Mouse (Mus musculus) heart, adult 11 months (tissue): ENCODE data around the gene Rpa2.
"Not testable (repeated sequence)": the region's sequence is repeated elsewhere in the genome, so short reads cannot be mapped to it uniquely, and the experiment has no call there.

Source experiments
- DNase-seq: peaks from one replicate; pipeline ENCODE4 v3.0.0; 2022

Rpa2 gene

DNA sequence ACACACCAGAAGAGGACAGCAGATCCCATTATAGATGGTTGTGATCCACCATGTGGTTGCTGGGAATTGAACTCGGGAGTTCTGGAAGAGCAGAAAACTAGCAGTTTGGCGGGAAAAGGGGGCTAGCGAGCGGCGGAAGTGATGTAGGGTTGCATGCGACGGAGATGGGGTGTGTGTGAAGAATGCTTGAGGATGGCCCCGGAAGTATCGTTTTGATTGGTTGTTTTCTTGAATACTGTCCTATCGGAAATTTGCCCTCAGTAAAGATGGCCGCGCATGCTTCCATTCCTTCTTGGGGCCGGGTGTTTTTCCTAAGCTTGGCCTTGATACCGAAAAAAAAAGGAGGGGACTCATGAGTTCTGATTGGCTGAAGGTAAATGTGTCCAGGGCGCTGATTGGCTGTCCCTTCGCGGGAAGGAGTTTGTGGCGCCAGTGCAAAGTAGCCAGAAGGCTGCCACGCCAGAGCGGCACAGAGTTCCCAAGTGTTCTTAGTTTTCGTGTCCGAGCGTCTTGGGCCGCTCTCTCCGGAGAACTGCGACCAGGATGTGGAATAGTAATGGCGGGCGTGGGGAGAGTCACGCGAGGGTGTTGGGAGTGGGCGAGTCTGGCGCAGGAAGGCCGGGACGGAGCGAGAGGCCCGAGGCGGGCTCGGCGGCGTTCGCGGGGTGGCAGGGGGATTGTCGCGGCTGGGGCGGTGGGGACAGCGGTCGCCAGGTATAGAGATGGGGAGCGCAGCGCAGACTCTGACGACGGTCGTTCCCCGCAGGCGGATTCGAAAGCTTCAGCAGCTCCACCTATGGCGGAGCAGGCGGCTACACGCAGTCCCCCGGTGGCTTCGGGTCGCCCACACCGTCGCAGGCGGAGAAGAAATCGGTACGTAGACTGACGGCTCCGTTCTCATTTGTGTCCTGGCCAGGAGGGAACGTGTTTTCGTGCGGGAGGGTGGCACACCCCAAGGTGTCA lies at the start of gene Rpa2:
Gene Rpa2, plus strand, starts transcription at position 419 of the 963 bp plus-strand sequence.
- DNase-seq = peak; percentile 100

DNA sequence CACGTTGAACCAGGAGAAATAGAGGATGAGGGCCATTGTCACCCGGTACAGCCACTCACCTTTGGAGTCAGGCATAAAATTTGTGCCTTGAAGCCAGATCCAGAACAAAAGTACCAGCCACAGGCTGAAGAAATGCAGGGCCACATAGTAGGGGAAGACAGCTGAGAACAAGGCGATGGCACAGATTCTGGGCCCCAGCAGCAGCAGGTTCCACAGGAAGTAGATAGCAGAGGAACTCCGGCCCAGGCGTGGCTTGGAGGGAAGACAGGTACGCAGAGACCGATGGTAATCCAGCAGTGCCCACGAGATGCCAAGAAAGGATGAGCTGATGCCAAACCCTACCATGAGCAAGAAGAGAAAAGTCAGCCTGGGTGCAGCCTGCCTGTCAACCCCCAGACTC lies 39.9 kb upstream of the Rpa2 start:
- DNase-seq = peak; percentile 83

DNA sequence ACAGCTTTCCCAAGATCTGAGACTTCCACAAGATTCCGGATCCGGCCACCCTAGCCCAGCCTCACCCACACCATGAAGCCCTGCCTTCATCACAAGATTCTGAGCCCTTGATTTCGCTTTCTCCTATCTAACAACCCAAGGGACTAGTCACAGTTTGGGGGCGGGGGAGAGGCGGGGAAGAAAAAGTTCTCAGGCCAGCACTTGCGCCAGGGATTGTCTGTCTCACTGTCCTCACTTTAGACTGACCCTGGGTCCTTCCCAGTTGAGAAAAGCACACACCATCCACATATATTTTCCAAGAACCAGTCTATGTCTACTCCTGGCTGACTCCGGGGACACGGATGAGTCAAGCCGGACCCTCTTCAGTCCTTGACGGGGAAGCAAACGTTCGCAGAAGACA lies 36.5 kb upstream of the Rpa2 start:
- DNase-seq = peak; percentile 91

DNA sequence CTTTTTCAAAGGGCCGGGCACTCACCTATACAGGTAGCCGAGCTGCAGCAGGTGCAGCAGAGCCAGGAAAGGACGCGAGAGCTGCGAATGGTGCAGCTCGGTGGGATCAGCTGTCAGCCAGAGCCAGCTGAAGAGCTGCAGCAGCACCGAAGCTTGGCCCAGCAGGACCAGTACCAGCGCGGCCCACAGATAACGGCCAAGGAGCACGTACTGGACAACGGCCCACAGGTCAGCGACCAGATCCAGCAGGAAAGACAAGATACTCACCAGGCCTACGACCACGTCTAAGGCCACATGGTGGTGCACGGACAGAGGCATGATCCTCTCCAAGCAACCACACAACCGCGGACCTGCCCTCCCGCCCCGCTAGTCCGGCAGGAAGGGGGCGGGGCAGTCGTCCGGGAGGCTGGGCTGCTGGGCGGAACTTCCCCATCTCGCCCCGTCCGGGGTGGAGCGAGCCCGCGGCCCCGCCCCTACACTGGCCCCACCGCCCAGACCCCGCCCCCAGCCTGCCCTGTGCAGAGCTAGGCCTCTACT lies 35.9 kb upstream of the Rpa2 start, which contains the start of gene Xkr8:
Gene Xkr8, minus strand, starts transcription at position 399 of the 537 bp plus-strand sequence.
- DNase-seq = peak; percentile 99

DNA sequence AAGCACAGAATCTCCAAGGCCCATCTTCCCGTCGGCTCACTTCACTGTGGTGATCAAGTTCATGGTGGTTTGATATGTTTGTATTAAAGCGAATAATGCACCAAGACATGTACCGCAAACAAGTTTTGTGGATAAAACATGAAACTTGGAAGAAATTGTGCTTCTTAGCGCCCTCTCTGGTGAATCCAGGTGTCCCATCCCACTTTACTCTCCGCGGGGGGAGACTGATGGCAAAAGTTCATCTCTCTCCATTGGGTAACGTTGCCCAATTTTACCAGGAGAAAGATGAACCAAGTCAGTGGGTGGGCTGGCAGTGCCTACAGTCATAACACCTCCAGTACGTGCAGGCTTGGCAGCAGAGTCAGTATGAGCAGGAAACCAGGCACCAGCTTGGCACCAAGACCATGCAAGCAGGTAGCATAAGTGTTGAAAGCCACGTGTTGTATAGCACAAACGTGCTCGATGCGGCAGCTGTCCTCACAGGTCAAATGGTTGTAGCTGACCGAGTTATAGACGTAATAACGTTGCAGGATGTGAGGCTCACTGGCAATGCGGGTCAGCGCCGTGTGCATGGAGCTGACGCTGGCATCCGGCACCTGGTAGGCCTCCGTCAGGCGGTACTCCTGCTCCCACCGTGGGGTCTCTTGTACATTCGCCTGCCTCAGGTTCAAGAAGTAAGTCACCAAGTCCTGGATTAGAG lies 34.9 kb upstream of the Rpa2 start:
- DNase-seq = peak; percentile 90

DNA sequence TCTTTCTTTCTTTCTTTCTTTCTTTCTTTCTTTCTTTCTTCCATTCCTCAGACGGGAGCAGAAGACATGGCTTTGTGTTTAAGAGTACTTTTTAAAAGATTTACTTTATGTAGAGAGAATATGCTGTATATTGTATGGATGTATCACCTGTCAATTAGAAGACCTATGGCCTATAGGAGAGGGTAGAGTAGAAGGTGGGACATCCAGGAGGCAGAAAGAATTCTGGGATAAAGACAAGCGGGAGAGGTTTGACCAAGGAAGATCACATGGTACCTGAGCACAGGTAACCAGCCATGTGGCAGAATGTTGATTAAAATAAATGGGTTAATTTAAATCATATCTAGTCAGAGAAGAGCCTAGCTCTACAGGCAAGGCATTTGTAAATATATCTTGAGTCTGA lies 33.4 kb upstream of the Rpa2 start:
- no peak for DNase-seq

DNA sequence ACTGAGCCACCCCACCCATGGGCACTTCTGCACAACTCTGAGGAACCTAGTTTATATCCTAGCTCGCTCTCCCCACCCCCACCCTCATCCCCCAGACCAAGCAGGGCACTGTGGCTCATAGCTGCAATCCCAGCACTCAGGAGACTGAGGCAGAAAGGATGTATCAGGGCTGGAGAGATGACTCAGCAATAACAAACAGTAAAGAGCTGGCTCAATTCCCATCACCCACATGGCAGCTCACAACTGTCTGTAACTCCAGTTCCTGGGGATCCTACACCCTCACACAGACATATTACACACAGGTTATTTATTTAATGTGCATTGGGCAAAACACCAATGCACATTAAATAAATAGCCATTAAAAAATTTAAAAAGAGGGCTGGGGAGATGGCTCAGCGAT lies 32.7 kb upstream of the Rpa2 start:
- no peak for DNase-seq

DNA sequence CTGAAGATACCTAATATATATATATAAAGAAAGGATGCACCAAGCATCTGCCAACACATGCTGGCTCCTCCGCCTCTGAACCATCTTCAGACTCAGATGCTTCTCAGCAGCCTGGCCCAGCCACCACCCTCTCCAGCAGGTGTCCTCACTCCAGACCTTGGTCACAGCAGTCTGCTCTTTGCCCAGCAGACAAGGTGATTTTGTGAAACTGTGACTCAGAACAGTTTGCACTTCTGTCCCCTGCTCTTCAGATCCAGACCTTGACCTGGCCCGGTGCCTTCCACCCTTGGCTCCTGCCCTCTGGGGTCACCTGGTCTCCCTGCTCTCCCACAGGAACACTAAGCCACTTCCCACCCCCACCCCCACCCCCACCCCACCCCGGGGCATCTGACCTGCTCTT lies 32.2 kb upstream of the Rpa2 start:
- no peak for DNase-seq

DNA sequence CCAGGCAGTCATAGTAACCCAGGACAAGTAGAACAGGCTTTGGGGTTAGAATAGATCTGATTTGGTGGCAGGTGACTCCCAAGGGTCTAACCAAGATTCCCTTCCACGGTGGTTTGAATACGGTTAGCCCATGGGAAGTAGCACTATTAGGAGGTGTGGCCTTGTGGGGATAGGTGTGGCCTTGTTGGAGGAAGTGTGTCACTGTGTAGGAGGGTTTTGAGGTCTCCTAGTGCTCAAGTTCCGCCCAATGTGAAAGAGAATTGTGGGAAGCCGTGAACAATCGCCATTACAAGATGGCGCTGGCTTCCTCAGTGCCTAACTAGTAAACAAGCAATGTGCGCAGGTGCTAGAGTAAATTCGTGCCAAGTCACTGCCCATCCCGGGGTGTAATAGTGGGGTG lies 31.0 kb upstream of the Rpa2 start:
- not testable (repeated sequence) for DNase-seq

DNA sequence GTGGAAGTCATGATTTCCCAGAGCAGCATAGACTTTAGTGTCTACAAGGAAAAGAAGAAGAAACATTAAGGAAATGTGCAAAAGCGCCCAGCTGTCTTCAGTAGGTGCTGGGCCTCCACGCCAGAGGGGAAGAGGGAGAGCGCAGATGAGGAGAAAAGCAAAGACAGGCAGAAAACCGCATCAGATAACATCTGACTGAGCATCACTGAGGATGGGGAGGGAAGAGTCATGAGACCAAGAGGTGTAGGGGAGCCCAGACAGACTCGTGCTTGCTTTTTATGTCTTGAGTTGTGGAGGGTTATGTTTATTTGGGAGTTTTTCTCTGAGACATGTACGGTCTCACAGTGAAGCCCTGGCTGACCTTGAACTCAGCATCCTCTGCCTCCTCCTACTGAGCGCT lies 26.6 kb upstream of the Rpa2 start:
- no peak for DNase-seq

DNA sequence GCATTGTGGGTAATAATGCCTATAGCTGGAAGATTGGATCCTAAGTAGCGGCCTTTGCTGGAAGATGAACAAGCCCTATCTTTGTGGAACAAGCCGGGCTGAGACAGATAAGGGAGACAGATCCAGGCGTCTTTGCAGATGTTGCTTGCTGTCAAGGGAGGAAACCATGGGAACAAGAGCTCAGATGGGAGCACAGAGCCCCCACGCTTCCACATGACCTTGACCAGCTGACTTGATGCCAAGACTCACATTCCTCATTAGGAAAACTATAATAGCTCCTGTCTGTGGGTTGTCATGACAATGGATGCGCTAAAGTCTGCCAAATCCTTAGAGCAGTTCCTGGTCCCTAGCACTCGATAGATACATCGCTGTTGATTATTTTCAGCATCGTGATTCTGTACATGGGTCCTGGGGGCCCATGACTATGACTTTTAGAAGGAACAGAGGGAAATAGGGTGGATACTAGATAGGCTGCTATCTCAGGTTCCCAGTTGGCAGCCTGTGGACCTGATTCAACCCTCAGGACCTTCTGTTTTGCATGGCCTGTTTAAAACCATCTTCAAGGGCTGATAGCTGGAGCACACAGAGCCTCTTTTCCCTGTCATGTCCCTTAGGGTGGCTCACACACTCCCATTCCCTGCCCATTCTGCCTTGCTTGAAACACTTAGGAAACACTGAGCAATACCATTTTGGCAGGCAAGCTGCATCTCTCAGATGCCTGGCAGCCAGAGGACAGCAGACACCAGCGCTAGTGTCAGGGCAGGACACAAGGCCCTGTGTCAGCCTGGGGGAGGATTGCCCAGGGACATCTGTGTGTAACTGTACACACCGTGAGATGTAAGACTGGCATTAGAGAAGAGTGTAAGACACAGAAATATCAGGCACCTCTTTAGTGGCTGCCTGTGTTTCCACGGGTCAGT lies 23.9 kb upstream of the Rpa2 start:
- peak; percentile 93 for DNase-seq

DNA sequence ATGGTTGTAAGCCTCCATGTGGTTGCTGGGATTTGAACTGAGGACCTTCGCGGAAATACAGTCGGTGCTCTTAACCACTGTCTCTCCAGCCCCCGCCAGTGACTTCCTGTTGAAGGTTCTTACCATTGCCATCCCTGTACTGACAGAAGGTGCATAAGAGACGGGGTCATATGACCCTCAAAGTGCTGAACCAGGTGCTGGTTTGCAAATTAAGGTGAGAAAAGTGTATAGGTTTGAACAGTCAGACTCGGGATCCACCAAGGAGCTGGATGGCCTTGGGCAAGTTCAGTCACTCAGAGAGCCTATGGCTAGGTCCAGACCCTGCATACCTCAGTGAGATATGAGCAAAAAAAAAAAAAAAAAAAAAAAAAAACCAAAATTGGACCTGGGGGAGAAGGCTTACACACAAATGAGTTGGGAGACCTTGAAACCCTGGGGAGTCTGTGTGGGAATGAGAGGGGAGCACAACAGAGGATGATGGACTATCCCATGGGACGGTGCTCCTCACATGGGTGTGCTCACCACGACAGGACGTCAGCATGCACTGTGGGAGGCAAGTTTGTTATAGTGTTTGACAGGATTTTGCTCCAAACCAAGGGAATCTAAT lies 21.1 kb upstream of the Rpa2 start:
- no peak for DNase-seq

DNA sequence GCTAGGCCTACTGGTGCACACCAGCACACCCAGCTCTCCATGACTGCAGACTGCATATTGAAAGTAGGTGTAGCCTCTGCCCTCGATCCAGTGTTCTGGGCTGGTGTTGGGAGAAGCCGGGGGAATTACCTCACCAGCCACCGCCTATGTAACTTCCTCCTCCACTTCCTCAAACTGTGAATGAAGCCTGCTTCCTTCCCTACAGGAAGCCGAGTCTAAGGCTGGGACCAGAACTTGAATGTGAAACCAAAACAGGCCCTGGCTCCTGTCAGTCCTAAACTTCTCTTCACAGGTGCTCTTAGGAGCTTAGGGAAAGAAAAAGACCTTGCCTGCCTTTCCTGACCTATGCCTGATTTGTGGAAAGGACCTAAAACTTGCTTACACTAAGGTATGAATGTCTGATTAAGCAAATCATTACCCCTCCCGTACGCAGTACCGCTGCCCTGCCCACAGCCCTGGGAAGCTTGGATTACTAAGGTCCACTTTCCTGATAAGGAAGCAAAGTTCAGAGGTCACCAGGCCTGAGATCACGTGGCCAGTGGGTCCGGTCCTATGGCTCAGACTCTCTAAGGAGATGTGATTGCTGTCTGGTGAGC lies 20.4 kb upstream of the Rpa2 start:
- peak; percentile 99 for DNase-seq

DNA sequence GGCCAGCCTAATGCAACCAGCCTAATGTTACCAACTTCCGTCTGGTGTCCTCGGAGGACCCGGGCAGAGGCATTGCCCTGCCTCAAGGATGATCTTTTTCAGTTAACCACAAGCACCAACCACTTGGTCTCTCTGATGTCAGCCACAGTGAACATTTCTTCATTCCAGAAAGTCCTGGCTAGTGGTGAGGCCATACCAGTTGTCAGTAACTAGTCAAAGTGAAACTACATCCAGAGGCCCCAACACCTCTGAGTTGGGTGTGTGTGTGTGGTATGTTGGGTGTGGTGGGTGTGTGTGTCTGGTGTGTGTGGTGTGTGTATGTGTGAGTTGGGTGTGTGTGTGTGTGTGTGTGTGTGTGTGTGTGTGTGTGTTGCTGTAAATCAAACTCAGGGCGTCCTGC lies 19.4 kb upstream of the Rpa2 start:
- no peak for DNase-seq

DNA sequence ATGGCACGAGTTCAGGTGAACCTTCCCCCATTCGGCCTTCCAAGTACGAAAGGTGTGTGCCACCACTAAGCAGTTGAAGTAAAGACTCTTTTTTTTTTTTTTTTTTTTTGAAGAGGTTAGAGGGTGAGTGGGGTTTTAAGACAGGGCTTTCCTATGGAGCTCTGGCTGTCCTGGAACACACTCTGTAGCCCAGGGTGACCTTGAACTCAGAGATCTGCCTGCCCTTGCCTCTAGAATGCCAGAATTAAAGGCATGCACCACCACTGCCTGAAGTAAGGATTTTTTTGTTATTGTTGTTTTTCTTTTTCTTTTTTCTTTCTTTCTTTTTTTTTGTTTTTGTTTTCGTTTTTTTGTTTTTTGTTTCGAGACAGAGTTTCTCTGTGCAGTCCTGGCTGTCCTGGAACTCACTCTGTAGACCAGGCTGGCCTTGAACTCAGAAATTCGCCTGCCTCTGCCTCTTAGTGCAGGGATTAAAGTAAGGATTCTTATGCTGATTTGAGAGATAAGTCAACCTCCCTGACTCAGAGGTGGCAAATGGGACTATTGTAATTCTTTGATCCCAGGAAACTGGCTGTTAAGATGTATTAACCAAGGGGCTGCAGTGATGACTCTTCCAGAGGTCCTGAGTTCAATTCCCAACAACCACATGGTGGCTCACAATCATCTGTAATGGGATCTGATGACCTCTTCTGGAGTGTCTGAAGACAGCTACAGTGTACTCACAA lies 18.7 kb upstream of the Rpa2 start:
- no peak for DNase-seq

DNA sequence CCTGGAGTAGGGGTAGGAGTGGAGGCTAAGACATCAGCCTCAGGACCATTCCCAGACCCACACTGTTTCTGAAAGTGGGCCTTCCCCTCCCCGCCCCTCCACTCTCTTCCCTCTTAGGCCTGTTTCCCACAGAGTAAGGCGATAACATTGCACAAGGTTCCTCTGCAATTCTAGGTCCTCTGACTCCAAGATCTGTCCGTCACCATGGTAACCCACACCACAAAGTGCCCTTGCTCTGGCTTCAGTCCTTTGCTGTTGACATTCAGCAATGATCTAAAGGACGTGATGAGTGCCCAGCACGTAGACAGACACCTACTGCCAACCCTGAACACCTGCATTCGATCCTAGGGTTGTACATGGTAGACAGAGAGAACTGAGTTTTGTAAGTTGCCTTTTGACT lies 15.1 kb upstream of the Rpa2 start:
- DNase-seq = no peak

DNA sequence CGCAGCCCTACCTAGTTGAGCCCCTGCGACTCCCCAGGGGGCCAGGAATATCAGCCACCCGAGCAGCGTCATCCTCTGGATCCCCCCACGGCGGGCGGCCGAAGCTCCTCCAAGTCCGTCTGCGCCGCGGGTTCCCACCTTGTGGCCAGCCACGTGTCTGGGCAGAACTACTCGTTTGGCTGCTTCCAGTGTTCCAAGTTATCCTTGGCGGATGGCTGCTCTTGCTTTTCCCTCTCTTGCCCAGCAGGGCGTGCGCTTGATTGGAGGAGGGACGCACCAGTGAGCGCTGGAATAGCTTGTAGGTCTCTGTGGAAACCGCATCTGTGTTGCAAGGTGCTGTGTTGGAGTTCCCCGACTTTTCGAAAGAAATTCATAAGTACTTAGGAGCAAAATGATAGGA lies 11.2 kb upstream of the Rpa2 start, which contains the start of gene Smpdl3b:
Gene Smpdl3b, minus strand, starts transcription at position 279 of the 400 bp plus-strand sequence.
- peak; percentile 99 for DNase-seq

DNA sequence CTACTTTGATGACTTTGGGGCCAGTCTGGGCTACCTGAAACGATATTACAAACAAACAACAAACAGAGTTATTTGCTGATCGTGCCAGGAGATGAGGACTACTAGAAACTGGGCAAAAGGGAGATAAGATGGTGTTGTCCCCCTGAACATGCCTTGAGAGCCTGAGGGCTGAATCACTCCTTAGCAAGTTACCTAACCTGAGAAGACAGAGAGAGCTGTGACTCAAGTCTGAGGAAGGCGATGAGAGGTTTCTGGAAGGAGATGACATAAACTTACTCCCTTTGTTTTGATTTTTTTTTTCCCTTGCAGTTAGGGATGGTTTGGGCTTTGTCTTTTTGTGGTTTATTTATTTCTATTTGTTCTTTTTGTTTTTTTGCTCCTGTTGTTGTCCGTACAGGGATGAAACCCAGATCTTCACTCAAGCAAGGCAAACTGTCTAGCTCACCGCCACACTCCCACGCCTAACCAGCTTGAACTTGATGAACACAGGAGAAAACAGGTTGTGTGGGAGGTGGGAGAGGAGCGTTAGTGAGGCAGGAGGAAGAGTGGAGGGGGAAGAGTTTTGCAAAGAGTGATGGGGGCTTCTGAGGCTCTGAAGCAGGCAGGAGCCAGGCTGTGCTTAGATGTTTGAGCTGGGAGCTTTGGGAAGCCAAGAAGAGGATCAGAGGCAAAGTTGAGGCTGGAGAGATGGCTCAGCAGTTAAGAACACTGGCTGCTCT lies 10.3 kb upstream of the Rpa2 start:
- DNase-seq = no peak

DNA sequence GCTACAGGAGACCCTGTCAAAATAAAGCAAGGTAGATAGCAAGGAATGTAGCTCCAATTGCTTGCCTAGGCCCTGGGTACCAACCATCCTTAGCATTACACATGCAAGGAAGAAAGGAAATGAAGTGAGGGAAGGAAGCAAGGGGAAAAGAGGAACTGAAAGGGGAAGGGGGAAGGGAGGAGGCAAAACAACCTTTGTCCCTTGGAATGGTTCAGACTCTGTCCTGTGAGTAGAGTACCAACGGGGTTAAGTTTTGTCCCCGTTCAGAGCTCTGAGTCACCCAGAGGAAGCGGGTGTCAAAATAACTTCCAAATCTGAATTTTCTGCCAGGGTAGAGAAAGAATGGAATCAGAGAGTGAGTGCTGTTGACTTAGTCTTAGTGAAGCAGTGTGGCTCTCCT lies 7.8 kb upstream of the Rpa2 start:
- peak; percentile 93 for DNase-seq

DNA sequence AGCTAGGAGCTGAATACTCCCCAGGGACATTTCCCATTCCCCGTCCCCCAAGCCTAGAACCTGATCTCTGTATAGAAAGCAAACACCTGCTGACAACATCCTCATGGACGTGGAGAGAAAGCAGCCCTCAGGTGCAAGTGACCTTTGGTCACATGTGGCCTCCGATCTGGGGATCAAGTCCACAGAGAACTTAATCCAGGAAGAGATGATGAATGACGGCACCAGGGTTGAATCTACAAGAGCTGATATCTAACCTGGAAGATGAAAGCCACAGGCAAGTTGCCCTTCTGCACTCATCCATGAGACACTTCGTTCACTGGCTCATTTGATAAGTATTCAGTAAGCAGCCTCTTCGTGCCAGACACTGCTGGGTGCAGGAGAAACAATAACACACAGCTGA lies 5.5 kb upstream of the Rpa2 start:
- DNase-seq = no peak
